Mouse (Mus musculus) fibroblast of lung, adult 2 months (primary cell): Measurements from ENCODE around the gene Mgat3.
A peak's percentile ranks its signal among the peaks of the same experiment; 100 is the strongest.

Experiments used
- DNase-seq: peaks from one replicate; pipeline ENCODE4 v3.0.0-alpha.2; 2011; ENCODE audit warnings: low read depth

Mgat3 gene

DNA sequence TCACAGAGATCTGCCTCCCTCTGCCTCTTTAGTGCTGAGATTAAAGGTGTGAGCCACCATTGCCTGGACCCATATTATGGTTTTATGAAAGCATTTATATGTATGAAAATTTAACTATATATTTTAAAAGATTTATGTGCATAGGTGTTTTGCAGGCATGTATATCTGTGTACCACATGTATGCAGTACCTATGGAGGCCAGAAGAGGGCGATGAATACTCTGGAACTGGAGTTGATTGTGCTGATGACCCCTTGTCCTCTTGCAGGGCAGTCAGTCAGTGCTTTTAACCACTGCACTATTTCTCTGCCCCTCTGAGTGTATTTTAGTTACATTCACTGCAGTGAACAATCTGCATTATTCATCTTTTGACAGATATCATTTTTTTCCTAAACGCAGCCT is 52.3 kb downstream of the Mgat3 start:
- no peak for DNase-seq

DNA sequence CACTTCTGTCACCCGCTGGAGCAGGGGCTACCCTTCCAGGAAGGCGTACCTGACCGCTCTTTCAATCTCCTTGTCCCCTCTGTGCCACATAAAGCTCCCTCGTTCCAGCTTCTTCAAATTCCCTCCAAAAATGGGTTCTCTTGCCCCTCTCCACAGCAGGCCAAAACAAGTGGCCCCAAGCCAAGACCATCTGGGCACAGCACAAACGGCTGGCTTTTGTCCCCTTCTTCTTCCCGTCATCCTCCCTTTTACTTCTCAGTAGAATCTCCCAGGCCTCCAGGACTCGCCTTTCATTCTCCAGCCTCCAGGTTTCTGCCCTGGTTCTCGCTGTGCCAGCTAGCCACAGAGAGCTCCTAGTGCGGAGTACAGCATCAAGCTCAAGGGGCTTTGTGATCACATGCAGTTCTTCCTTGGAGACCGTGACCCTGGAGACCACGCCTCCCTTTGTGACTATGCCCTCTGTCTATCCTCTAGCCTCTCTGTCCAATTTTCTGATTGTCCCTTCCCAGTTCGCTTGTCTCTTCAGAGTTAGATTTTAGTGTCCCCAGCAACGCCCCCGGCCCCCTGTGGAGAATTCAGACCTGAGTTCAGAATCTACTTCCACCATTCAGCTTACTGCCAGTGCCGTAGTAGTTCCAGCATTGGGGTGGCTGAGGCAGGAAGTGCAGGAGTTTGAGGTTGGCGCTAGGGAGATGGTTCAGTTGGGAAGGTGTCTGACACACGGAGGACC is 54.7 kb downstream of the Mgat3 start:
- DNase-seq: no peak

DNA sequence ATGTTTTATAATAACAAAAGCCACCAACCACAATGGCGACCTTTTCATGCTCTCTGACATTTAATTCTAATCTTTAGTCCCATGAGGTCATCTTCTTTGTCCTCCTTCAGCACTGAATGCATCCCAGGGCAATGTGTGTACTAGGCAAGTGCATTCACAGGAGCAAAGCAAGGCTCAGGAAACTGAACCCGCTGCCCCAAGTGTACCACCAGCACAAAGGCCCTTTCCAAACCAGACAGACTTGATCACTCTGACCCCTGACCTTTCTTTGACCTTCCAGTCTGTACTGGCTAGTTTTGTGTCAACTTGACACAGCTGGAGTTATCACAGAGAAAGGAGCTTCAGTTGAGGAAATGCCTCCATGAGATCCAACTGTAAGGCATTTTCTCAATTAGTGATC is 58.8 kb downstream of the Mgat3 start:
- no peak for DNase-seq

DNA sequence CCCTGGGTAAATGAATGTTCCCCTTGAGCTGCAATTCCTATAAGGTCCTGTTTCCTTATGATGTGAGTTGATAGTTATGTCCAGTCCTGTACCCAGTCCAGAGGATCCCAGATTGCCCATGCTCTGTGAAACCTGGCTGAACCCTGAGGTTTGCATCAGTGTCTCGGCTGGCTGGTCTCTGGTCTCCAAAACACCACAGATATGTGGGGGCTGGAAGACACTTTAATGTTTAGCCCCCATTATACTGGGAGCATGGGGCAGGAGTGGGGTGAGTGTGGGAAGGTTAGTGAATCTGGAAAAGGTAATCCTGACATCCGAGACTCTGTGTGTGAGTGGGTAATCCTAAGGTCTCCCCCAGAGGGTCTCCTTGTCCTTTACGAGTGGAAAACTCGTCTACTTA is 59.5 kb downstream of the Mgat3 start:
- no peak for DNase-seq

DNA sequence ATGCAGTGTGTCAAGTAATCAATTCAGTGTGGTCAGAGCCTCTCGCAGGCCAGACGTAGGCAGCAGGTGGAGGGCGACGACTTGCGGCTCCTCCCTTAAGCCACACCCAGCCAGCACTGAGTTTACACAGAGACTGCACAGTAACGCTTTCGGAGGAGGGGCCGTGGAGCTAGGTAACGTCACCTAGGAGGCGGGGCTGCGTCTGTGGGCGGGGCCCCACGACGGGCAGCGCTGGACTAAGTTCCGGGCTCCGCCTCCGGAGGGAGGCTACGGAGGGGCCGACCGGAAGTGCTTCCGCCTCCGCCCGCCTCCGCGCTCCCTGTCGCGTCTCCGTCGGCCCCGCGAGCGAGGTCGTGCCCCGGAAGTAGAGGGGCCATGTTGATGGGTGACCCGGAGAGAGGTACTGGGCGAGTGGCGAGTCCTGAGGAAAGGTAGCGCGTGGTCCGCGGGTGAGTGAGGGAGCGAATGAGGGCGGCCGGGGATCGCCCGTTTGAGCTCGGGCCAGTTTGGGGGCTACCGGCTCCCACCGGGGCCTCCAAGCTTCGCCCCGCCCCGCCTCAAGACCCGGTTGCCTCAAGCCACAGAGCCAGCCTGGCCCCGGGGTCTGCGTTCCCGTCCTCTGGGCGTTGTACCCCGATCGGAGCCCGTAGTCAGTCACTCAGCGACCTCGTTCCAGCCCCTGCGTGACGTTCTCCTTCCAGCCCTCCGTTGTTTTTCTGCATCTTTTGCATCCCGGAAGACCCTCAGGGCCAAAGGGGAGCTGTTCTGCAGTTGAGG is 60.4 kb downstream of the Mgat3 start, which contains the start of gene Mief1:
Gene Mief1 (plus strand): TSS at position 286 of the 777 bp plus-strand sequence.
- DNase-seq: peak; percentile 92

DNA sequence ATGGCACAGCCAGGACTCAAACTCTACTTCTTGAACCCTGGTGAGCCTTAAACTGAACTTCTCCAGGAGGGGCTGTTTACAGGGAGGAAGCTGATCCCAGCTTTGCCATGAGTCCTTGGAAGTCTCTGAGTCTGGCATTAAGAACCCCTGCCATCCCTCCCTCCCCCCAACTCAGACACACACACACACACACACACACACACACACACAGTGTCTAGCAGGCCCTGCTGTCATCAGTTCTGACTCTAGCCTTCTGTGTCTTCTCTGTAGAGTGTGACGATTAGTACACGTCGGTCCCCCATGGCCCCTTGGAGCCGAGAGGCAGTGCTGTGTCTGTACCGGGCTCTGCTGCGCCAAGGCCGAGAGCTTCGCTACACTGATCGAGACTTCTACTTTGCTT is 62.0 kb downstream of the Mgat3 start, which contains the start of gene AC140267.1:
Gene AC140267.1 (plus strand): TSS at position 301 of the 400 bp plus-strand sequence.
- no peak for DNase-seq

DNA sequence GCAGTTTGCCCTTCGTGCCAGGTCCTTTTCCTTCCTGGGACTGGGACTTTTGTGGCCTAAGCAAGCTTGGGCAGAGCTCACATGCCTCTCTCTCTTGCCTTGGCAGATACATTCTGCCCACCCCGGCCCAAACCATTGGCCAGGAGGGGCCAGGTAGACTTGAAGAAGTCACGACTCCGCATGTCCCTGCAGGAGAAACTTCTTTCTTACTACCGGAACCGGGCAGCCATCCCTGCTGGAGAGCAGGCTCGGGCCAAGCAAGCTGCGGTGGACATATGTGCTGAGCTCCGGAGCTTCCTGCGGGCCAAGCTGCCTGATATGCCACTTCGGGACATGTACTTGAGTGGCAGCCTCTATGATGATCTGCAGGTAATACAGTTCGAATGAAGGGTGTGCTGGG is 74.6 kb downstream of the Mgat3 start:
- DNase-seq: no peak

DNA sequence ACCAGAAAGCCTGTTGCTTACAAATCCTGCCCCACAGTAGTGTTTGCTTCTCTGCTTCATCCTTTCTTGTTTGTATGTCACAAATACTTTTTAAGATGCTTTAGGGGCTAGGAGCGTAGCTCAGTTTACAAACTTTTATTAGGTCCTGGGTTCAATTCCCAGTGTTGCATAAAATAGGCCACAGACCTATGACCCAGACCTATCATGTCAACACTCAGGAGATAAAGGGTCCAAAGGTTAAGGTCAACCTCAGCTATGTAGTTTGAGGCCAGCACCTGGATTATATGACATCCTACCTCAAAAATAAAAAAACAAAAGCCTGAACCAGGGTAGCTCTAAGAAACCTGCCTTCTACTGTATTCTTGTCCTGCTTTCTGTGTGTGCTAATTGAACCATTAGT is 75.1 kb downstream of the Mgat3 start:
- DNase-seq: no peak

DNA sequence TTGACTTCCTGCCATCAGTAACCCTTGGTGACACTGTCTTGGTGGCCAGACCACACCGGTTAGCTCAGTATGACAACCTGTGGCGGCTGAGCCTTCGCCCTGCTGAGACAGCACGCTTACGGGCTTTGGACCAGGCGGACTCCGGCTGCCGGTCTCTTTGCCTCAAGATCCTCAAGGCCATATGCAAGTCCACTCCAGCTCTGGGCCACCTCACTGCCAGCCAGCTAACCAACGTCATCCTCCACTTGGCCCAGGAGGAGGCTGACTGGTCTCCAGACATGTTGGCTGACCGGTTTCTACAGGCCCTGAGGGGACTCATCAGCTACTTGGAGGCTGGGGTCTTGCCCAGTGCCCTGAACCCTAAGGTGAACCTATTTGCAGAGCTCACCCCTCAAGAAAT is 76.2 kb downstream of the Mgat3 start:
- no peak for DNase-seq

DNA sequence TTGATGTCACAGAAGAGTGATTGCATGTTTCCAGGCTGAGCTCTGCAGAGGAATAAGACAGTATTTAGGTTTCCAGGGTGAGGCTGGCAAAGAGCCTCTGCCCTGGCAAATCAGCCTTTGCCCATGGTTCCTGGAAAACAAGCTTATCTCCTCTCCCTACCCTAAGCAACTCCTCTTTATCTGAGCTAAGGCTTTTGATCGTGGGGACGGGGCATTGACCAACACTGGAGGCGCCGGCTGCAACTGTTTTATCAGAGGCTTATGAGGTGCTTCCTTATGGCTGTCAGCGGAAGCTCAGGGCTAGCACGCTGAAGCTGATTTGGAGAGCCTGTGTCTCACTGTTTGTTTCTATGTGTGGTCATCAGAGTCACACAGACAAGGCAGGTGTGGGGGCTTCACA is 77.1 kb downstream of the Mgat3 start:
- no peak for DNase-seq

DNA sequence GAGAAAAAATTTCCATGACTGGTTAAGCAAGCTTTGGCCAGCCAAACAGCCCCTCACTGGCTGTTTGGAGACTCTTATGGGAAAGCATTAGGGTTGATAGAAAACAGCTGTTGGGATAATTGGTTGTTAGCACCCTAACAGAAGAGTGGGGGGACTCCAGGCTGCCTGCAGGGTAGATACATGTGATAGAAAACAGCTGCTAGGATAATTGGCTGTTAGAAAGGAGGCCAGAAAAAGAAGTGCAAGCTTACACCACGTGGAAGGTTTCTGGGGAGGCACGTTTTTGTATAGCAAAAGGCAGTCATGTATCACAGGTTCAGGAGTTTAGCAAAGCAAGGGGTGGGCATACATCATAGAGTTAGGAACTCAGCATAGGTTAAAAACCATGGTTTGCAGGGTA is 80.0 kb downstream of the Mgat3 start:
- DNase-seq: no peak

DNA sequence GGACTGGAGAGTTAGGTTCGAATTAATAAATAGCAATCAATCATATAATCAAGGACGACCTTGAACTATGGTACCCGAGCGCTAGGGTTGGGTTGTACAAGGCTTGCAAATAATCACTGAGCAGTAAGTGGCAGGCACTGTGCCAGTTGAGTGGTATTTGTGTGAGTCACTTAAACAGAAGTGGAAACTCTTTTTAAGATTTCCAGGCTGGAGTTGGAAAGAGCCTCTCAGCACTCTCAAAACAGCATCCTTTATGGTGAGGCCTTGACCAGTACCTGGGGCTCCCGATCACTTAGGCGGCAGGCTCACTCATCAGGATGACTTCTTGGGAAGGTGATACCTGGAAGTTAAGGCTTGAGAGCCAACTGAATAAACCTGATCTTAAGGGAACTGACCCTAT is 80.7 kb downstream of the Mgat3 start:
- no peak for DNase-seq

DNA sequence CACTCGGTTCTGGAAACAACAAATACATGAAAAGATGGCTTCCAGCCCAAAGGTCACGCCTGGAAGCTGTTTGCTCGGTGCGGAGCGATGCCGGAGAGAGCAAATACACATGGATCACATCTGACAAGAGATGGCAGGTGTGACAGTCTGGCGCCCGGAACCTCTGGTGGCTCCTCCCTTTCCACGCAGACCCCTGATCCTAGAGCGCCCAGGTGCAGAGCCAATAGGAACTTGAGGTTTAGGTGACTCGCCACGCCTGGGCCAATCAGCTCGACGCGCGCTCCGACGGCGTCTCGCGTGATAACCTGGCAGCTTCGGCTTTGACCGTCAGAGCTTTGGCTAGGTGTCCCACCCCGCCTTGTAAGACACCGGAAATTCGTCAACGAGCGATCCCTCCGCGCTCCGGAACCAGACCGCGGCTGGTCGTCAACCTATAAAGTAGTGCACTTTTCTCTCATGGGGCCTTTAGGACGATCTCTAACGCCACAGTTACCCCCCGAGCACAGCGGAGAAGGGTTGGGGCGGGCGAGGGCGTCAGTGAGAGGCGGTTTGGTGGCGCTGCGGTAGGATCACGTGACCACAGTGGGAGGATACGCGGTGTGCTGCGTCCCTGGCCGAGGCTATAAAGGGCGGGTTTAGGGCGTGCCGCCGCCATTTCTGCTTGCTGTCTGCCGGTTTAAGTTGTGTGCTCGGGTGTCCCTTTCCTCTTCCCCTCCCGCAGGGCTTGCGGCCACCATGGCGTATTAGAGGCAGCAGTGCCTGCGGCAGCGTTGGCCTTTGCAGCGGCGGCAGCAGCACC is 81.5 kb downstream of the Mgat3 start, which contains the start of gene Atf4:
Gene Atf4 (plus strand): TSS at position 338 of the 799 bp plus-strand sequence.
- peak; percentile 100 for DNase-seq

DNA sequence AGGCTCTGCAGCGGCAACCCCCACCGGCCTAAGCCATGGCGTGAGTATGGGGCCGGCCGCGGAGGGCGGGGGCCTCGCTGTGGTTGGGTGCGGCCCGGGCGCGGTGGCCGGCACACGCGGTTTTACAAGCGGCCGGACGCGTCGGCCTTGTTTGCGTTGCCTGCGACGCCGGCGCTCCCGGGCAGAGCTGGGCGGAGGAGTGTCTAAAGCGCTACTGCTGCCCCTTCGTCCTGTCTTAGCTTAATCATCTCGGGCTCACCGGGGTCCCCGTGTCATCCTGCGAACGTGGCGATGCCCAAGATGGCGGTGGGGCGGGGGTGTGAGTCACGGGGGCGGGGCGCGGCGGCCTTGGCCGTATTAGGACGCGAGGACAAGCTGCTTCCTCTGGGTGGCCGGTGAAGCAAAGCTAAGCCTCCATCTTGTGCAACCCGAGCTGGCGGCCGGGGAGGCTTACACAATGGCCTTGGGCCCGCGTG is 82.2 kb downstream of the Mgat3 start:
- peak; percentile 57 for DNase-seq

DNA sequence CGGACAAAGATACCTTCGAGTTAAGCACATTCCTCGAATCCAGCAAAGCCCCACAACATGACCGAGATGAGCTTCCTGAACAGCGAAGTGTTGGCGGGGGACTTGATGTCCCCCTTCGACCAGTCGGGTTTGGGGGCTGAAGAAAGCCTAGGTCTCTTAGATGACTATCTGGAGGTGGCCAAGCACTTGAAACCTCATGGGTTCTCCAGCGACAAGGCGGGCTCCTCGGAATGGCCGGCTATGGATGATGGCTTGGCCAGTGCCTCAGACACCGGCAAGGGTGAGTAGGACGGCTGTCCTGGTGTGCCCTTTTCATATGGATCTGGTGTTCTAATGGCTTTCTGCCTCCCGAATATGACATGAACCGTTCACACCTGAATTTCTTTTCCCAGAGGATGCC is 82.7 kb downstream of the Mgat3 start:
- DNase-seq: no peak

DNA sequence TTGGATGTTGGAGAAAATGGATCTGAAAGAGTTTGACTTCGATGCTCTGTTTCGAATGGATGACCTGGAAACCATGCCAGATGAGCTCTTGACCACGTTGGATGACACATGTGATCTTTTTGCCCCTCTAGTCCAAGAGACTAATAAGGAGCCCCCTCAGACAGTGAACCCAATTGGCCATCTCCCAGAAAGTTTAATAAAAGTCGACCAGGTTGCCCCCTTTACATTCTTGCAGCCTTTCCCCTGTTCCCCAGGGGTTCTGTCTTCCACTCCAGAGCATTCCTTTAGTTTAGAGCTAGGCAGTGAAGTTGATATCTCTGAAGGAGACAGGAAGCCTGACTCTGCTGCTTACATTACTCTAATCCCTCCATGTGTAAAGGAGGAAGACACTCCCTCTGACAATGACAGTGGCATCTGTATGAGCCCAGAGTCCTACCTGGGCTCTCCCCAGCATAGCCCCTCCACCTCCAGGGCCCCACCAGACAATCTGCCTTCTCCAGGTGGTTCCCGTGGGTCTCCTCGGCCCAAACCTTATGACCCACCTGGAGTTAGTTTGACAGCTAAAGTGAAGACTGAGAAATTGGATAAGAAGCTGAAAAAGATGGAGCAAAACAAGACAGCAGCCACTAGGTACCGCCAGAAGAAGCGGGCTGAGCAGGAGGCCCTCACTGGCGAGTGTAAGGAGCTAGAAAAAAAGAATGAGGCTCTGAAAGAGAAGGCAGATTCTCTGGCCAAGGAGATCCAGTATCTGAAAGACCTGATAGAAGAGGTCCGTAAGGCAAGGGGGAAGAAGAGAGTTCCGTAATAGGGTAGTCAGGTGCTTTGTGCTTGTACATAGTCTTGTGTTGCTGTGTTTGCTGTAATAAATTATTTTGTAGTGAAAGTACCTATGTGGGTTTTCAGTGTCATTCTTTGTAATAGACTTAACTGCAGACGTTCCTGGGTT is 83.4 kb downstream of the Mgat3 start:
- DNase-seq: no peak

DNA sequence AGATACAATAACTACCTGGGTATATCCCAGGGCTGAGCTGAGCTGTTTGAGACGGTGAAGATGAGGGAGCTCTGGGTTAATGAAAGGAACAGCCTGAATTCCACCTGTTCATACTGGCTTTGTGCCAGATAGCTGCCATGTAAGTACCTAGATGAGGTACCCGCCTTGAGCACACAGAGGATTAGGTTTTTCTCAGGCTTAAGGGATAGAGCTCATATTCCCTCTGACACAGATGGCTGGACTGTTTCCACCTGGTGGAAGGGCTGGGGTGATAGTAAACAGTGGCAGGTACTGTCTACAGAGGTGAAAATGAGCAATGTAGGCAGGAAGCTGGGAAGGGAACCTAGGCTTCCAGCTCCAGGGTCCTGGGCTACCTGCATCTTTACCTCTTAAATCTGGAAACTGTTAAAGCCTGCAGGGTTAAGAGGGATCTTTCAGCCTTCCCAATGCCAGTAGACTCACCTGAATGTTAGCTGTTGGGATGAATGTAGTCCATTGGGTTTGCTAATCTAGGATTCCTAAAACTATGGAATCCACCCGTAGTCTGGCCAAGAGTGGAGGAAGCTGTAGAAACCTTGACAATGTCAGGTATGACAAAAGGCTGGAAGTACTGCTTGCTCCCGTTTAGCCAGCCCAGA is 84.2 kb downstream of the Mgat3 start:
- no peak for DNase-seq

DNA sequence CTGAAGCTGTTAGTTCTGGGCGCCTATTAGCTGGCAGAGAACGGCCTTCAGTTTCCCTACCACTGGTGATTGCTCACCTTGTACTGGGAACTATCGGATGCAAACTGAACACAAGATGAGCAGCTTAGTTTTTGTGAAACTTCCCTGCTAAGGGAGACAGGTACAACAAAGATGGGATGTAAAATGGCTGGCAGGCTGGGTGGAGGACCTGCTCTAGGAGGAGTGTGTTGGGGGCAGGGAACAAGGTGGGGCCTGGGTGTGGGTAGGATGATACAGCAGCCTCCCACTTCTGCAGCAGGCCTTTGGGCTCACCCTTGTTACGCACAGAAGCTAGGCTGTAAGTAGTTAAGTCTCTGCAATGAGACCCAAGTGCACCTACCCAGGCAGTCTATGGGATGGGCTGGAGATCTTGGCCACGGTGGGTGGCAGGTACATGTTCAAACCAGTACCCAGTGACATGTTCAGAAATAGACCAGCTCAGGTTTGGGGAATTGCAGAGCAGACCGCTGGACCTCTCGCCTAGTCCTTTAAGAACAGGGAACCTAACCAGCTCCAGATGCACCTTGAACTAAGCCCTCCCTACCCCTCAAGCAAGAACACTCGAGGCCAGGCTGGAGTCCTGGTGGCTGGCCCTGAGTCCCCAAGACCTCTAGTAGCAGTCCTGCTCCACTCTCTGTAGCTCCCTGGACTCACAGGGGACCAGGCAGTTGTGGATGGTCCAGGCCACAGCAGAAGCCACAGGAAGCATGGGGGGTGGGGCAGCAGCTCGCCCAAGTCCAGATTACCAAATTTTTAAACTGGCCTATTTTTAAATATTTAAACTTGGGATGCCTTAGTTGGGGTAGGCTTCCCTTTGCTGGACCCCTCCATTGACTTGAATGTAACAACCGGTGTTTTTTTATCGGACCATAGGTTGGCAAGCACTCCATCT is 85.0 kb downstream of the Mgat3 start:
- no peak for DNase-seq

DNA sequence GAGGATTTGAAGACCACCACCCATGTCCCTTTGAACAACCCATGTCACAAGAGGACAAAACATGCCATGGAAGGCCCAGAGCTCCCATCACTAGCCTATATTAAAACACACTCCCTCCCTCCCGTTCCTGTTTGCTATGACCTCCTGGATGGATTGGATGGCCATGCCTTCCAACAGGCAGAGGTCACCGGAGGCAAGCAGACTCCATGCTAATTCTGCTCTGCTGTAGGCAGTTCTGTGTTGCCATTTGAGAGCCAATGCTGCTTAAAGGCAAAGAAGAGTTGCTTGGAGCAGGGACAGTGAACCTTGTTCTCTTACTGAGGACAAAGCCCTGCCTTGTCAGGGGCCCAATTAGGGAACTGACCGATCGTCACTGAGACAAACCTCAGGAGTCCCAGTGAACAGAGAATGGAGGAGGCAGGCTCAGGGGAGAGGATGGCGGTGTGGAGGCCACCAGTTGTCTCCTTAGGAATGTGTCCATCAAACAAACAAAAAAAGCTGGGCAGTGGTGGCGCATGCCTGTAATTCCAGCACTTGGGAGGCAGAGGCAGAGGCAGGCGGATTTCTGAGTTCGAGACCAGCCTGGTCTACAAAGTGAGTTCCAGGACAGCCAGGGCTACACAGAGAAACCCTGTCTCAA is 86.0 kb downstream of the Mgat3 start:
- no peak for DNase-seq
